Mouse (Mus musculus) C2C12 (cell line): Measurements from ENCODE around the gene Cd84.

Experiments
- CTCF ChIP-seq: IDR thresholded peaks from one replicate; pipeline ENCODE4 v1.5.1; 2011; ENCODE audit not compliant: control insufficient read depth, insufficient read depth, insufficient read length
- FOSL1 ChIP-seq: IDR thresholded peaks from one replicate; pipeline ENCODE4 v1.8.0; 2011; ENCODE audit warnings: mild to moderate bottlenecking, low read length; ENCODE audit not compliant: poor library complexity, insufficient read depth, severe bottlenecking
- MAX ChIP-seq: IDR thresholded peaks from one replicate; pipeline ENCODE4 v1.6.1; 2011; ENCODE audit warnings: mild to moderate bottlenecking, control low read depth
- MYOD1 ChIP-seq: IDR thresholded peaks from one replicate; pipeline ENCODE4 v1.6.1; 2011; ENCODE audit warnings: low read depth; ENCODE audit not compliant: control insufficient read depth, insufficient read length
- USF1 ChIP-seq: IDR thresholded peaks from one replicate; pipeline ENCODE4 v1.6.1; 2011; ENCODE audit warnings: low read depth, mild to moderate bottlenecking, control low read depth, moderate library complexity

DNA sequence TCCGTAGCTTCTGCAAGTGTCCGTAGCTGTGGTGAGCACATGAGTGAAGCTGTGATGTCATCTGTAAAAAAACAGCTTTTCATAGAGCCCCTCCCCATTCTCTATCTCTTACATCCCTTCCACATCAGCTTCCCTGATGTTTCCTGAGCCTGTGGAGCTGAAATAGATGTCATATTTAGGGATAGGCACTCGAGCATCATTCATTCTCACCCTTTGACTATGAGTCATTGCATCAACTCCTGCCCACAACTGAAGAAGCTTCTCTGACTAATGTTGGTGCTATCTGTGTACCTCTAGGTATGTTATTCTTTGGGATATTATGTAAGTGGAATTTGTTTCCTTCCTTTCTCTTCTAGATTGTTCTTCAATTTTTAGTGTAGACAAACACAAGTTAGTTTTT is 85.4 kb downstream of the Cd84 start:
- TF ChIP-seq USF1 (no peak), CTCF (no peak), MAX (no peak), MYOD1 (no peak), FOSL1 (no peak)
